Mouse (Mus musculus): ENCODE data around the gene Cd300ld4. TPM values are rescaled to one million over a fixed set of nuclear protein-coding genes. Genes with fewer than 3 reads are reported as not detected.

The Cd300ld4 gene
- polyA plus RNA-seq, 1 experiment from 2014 or later: not detected

- Histone ChIP-seq H3K27ac (ENCODE audit: low read length) (no peak within 1 kb of the TSS), H3K27me3 (replicated peaks; ENCODE audit: control insufficient read depth, insufficient read depth, low read length) (no peaks in the 10 kb centered on the region), H3K4me2 (ENCODE audit: low read length) (no peak within 1 kb of the TSS), H3K36me3 (ENCODE audit: control insufficient read depth, insufficient read depth) (no peaks in the 10 kb centered on the region), H3K4me1 (replicated peaks; ENCODE audit: control insufficient read depth, insufficient read depth, low read length) (no peaks in the 10 kb centered on the region), H3K4me3 (replicated peaks; ENCODE audit: low read length) (no peak within 1 kb of the TSS), H3K9ac (replicated peaks; ENCODE audit: low read depth, low read length) (no peak within 1 kb of the TSS), H3K9me3 (ENCODE audit: control insufficient read depth, low read length) (no peaks in the 10 kb centered on the region)
- 80% methylated on average over 7 of the region's 7 CpGs for WGBS
- no peak for ATAC-seq
Measured at GRCm38 (mm10) chr11:115001474-115002040, 25.3 kb downstream of the Cd300ld4 start, which contains the start of gene Cd300c2. Gene Cd300c2, minus strand, starts transcription at chr11:115001880.

- no peak within 1 kb of the TSS for H3K27ac ChIP-seq (ENCODE audit: low read length)
- H3K4me2 ChIP-seq (ENCODE audit: low read length): no peak within 1 kb of the TSS
- H3K4me1 ChIP-seq (replicated peaks; ENCODE audit: control insufficient read depth, insufficient read depth, low read length): no peaks in the 10 kb centered on the region
- no peaks in the 10 kb centered on the region for H3K27me3 ChIP-seq (replicated peaks; ENCODE audit: control insufficient read depth, insufficient read depth, low read length)
- no peaks in the 10 kb centered on the region for H3K9me3 ChIP-seq (ENCODE audit: control insufficient read depth, low read length)
- H3K36me3 ChIP-seq (ENCODE audit: control insufficient read depth, insufficient read depth): no peaks in the 10 kb centered on the region
- no peak within 1 kb of the TSS for H3K9ac ChIP-seq (replicated peaks; ENCODE audit: low read depth, low read length)
- ATAC-seq: no peak
- H3K4me3 ChIP-seq (replicated peaks; ENCODE audit: low read length): no peak within 1 kb of the TSS
- 89% methylated on average over 4 of the region's 4 CpGs for WGBS
Measured at GRCm38 (mm10) chr11:114989793-114990192, 37.0 kb downstream of the Cd300ld4 start, which contains the start of gene Cd300ld. Gene Cd300ld, minus strand, starts transcription at chr11:114989922.

GRCm38 (mm10) chr11:114981866-114982265 is 44.9 kb downstream of the Cd300ld4 start:
- ATAC-seq: no peak
- Histone ChIP-seq H3K4me1 (replicated peaks; ENCODE audit: control insufficient read depth, insufficient read depth, low read length) (no peaks in the 10 kb centered on the region), H3K27ac (ENCODE audit: low read length) (no peak overlapping the region), H3K9me3 (ENCODE audit: control insufficient read depth, low read length) (peaks cover 13% of the 10 kb centered on the region), H3K4me2 (ENCODE audit: low read length) (no peak overlapping the region), H3K36me3 (ENCODE audit: control insufficient read depth, insufficient read depth) (no peaks in the 10 kb centered on the region), H3K9ac (replicated peaks; ENCODE audit: low read depth, low read length) (no peak overlapping the region), H3K27me3 (replicated peaks; ENCODE audit: control insufficient read depth, insufficient read depth, low read length) (no peaks in the 10 kb centered on the region), H3K4me3 (replicated peaks; ENCODE audit: low read length) (no peak overlapping the region)
- 77% methylated on average over 4 of the region's 4 CpGs for WGBS

GRCm38 (mm10) chr11:114972726-114973125 is 54.1 kb downstream of the Cd300ld4 start:
- WGBS: 79% methylated on average over 10 of the region's 10 CpGs
- peaks cover 3% of the 10 kb centered on the region; the same call in 1 of the 2 replicates for H3K9me3 ChIP-seq (ENCODE audit: control insufficient read depth, low read length)
- no peak overlapping the region for H3K4me2 ChIP-seq (ENCODE audit: low read length)
- H3K4me3 ChIP-seq (replicated peaks; ENCODE audit: low read length): no peak overlapping the region
- no peak for ATAC-seq
- H3K4me1 ChIP-seq (replicated peaks; ENCODE audit: control insufficient read depth, insufficient read depth, low read length): no peaks in the 10 kb centered on the region
- no peaks in the 10 kb centered on the region for H3K36me3 ChIP-seq (ENCODE audit: control insufficient read depth, insufficient read depth)
- H3K9ac ChIP-seq (replicated peaks; ENCODE audit: low read depth, low read length): no peak overlapping the region
- no peak overlapping the region for H3K27ac ChIP-seq (ENCODE audit: low read length)
- H3K27me3 ChIP-seq (replicated peaks; ENCODE audit: control insufficient read depth, insufficient read depth, low read length): no peaks in the 10 kb centered on the region

Other genes with a start within 250 kb of the Cd300ld4 start
- 18.5 and 19.4 TPM in 2 replicates for gene Btbd17, start 231.1 kb downstream of the Cd300ld4 start, polyA plus RNA-seq (2015; fragmentation: Nextera tagmentation; extraction: Ambion mirVana)
- gene Gpr142, start 228.1 kb downstream of the Cd300ld4 start, polyA plus RNA-seq (2015; fragmentation: Nextera tagmentation; extraction: Ambion mirVana): not detected in 2 replicates
- gene Gprc5c, start 175.9 kb downstream of the Cd300ld4 start, polyA plus RNA-seq (2015; fragmentation: Nextera tagmentation; extraction: Ambion mirVana): 6.1 and 7.0 TPM in 2 replicates
- 0.94 and 0.95 TPM in 2 replicates for gene Cd300a, start 137.0 kb downstream of the Cd300ld4 start, polyA plus RNA-seq (2015; fragmentation: Nextera tagmentation; extraction: Ambion mirVana)
- gene Cd300lb, start 92.6 kb downstream of the Cd300ld4 start, polyA plus RNA-seq (2015; fragmentation: Nextera tagmentation; extraction: Ambion mirVana): 0.08 TPM in 1 of 2 replicates, not detected in the other
- gene Cd300c, start 57.9 kb downstream of the Cd300ld4 start, polyA plus RNA-seq (2015; fragmentation: Nextera tagmentation; extraction: Ambion mirVana): not detected in 2 replicates
- not detected in 2 replicates for gene Cd300ld, start 37.1 kb downstream of the Cd300ld4 start, polyA plus RNA-seq (2015; fragmentation: Nextera tagmentation; extraction: Ambion mirVana)
- 0.61 and 1.4 TPM in 2 replicates for gene Cd300c2, start 25.1 kb downstream of the Cd300ld4 start, polyA plus RNA-seq (2015; fragmentation: Nextera tagmentation; extraction: Ambion mirVana)
- gene Cd300ld2, start 10.8 kb downstream of the Cd300ld4 start, polyA plus RNA-seq (2015; fragmentation: Nextera tagmentation; extraction: Ambion mirVana): not detected in 2 replicates
- not detected in 2 replicates for gene Cd300ld5, start 10.8 kb upstream of the Cd300ld4 start, polyA plus RNA-seq (2015; fragmentation: Nextera tagmentation; extraction: Ambion mirVana)
- gene Cd300ld3, start 21.4 kb upstream of the Cd300ld4 start, polyA plus RNA-seq (2015; fragmentation: Nextera tagmentation; extraction: Ambion mirVana): not detected in 2 replicates
- gene Cd300e, start 35.2 kb upstream of the Cd300ld4 start, polyA plus RNA-seq (2015; fragmentation: Nextera tagmentation; extraction: Ambion mirVana): not detected in 2 replicates
- gene Rab37, start 64.4 kb upstream of the Cd300ld4 start, polyA plus RNA-seq (2015; fragmentation: Nextera tagmentation; extraction: Ambion mirVana): 0.85 and 1.1 TPM in 2 replicates
- 0.27 TPM in 1 of 2 replicates, not detected in the other for gene Cd300lf, start 107.0 kb upstream of the Cd300ld4 start, polyA plus RNA-seq (2015; fragmentation: Nextera tagmentation; extraction: Ambion mirVana)
- gene Slc9a3r1, start 136.3 kb upstream of the Cd300ld4 start, polyA plus RNA-seq (2015; fragmentation: Nextera tagmentation; extraction: Ambion mirVana): 49.9 and 57.3 TPM in 2 replicates
- gene Tmem104, start 160.5 kb upstream of the Cd300ld4 start, polyA plus RNA-seq (2015; fragmentation: Nextera tagmentation; extraction: Ambion mirVana): 11.0 and 11.2 TPM in 2 replicates
- gene Nat9, start 160.8 kb upstream of the Cd300ld4 start, polyA plus RNA-seq (2015; fragmentation: Nextera tagmentation; extraction: Ambion mirVana): 20.6 and 24.2 TPM in 2 replicates
- gene Grin2c, start 240.2 kb upstream of the Cd300ld4 start, polyA plus RNA-seq (2015; fragmentation: Nextera tagmentation; extraction: Ambion mirVana): 0.29 and 0.37 TPM in 2 replicates